Mouse (Mus musculus) kidney, postnatal 0 days (tissue): Measurements from ENCODE around the gene Rin3. TPM values are rescaled to one million over a fixed set of nuclear protein-coding genes. Genes with fewer than 3 reads are reported as not detected.
A peak's percentile ranks its signal among the peaks of the same experiment; 100 is the strongest.

Experiments
- ATAC-seq: fragments of 200-750 bp; cut with Nextera tagmentation; replicated peaks from 2 replicates; pipeline ENCODE4 v1.8.0; 2017; ENCODE audit warnings: low read depth, moderate number of reproducible peaks, moderate TSS enrichment, moderate library complexity; ENCODE audit not compliant: low FRiP score
- DNase-seq: peaks from one replicate; pipeline ENCODE4 v3.0.0-alpha.2; 2016; ENCODE audit warnings: low spot score
- H3K27ac ChIP-seq: fragments of 300-500 bp; sonication (generic); 2 replicates; pipeline ENCODE4 v1.5.1; 2014; ENCODE audit warnings: mild to moderate bottlenecking
- H3K27me3 ChIP-seq: fragments of 300-500 bp; sonication (generic); 2 replicates; pipeline ENCODE4 v1.6.1; 2014; ENCODE audit warnings: low read length, mixed read lengths; ENCODE audit not compliant: insufficient read depth
- H3K36me3 ChIP-seq: fragments of 300-500 bp; sonication (generic); 2 replicates; pipeline ENCODE4 v1.6.1; 2014; ENCODE audit warnings: low read length, mixed read lengths; ENCODE audit not compliant: insufficient read depth
- H3K4me1 ChIP-seq: fragments of 300-500 bp; sonication (generic); replicated peaks from 2 replicates; pipeline ENCODE4 v1.6.1; 2014; ENCODE audit warnings: antibody characterized with exemption, low read length, mixed read lengths; ENCODE audit not compliant: insufficient read depth
- H3K4me2 ChIP-seq: fragments of 300-500 bp; sonication (generic); 2 replicates; pipeline ENCODE4 v1.6.1; 2014; ENCODE audit warnings: mild to moderate bottlenecking, low read length, moderate library complexity, mixed read lengths
- H3K4me3 ChIP-seq: fragments of 300-500 bp; sonication (generic); replicated peaks from 2 replicates; pipeline ENCODE4 v1.5.1; 2014; ENCODE audit warnings: low read depth, low read length
- H3K9ac ChIP-seq: fragments of 300-500 bp; sonication (generic); 2 replicates; pipeline ENCODE4 v1.6.1; 2014; ENCODE audit warnings: low read depth, low read length
- H3K9me3 ChIP-seq: fragments of 300-500 bp; sonication (generic); replicated peaks from 2 replicates; pipeline ENCODE4 v1.6.1; 2016; ENCODE audit warnings: low read length, inconsistent platforms, mixed read lengths
- CTCF ChIP-seq: IDR thresholded peaks from 2 replicates; pipeline ENCODE4 v1.5.1; 2016; ENCODE audit warnings: antibody characterized with exemption, low read depth, mild to moderate bottlenecking, moderate library complexity
- WGBS: fragments of 180-500 bp; shearing (Covaris S2); extraction: QIAGEN DNeasy Blood & Tissue Kit; methylation state at CpG from one replicate; pipeline ENCODE4 v1.1.7; 2014; 5-methylcytosine and 5-hydroxymethylcytosine counted together
- polyA plus RNA-seq: library from polyadenylated mRNA; unstranded; fragments of >200 nt; fragmentation: Nextera tagmentation; extraction: Ambion mirVana; gene quantifications from 2 replicates; pipeline ENCODE4 v1.2.1, GENCODE M21; 2015

Gene Rin3
- polyA plus RNA-seq, 1 experiment from 2014 or later, result 8.8 TPM

DNA sequence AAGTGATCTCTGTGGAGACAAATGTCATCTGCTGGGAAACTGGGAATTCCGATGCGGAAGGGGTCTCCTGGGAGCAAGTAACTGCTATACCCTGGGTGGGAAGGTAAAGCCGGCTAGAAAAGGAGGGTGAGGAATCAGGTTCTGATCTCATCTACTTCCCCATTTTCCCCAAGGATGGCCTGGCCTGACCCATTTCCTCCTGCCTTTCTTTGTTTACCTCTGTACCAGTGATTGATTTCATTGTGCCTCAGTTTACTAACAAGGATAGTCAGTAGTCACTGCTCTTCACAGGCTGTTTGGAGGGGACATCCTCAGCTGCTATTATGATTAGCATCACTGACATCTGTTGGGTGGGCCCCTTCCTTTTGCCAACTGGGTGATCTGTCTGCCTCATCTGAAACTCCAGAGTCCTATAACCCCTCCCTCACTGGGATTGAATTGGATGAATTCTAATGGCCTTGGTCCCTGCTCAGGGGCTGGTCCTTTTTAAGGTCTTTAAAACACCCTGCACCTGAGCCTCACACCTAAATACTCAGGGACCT lies 1.8 kb downstream of the Rin3 start:
- Histone ChIP-seq H3K4me2 (peak overlapping the region; percentile 95), H3K36me3 (no peaks in the 10 kb centered on the region), H3K4me3 (peak overlapping the region; percentile 62; the same call in 1 of the 2 replicates), H3K9me3 (no peaks in the 10 kb centered on the region), H3K4me1 (peaks cover 40% of the 10 kb centered on the region), H3K27me3 (no peaks in the 10 kb centered on the region), H3K27ac (0 out of 2 replicates have a peak overlapping the region, but pooled peaks have one; percentile 31), H3K9ac (no peak overlapping the region)
- no peak for TF ChIP-seq CTCF
- WGBS, result 49% methylated on average over 3 of the region's 3 CpGs
- DNase-seq (no peak), ATAC-seq (no peak)

DNA sequence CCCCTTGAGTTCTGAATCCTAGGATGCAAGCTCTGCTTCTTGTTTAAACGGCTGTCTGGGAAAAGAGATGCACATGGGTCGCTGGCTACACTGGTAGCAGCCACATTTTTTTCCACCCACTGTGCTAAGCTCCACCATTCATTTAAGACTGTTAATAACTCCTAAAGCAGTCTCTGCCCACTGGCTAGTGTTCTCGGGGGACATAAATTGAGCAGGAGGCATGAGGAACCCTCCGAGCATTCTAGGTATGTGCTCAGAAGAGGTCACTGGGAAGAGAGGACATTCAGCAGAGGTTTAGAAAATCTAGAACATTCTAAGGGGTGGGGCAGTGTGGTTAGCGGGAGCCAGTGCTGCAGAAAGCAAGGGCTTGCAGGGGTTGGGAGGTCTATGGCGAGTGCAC lies 2.5 kb downstream of the Rin3 start:
- DNase-seq (no peak), ATAC-seq (no peak)
- Histone ChIP-seq H3K27ac (no peak overlapping the region), H3K9ac (no peak overlapping the region), H3K4me3 (no peak overlapping the region), H3K9me3 (no peaks in the 10 kb centered on the region), H3K4me2 (no peak overlapping the region), H3K27me3 (no peaks in the 10 kb centered on the region), H3K36me3 (no peaks in the 10 kb centered on the region), H3K4me1 (peaks cover 40% of the 10 kb centered on the region)
- WGBS, result 67% methylated on average over 6 of the region's 6 CpGs
- no peak for TF ChIP-seq CTCF

DNA sequence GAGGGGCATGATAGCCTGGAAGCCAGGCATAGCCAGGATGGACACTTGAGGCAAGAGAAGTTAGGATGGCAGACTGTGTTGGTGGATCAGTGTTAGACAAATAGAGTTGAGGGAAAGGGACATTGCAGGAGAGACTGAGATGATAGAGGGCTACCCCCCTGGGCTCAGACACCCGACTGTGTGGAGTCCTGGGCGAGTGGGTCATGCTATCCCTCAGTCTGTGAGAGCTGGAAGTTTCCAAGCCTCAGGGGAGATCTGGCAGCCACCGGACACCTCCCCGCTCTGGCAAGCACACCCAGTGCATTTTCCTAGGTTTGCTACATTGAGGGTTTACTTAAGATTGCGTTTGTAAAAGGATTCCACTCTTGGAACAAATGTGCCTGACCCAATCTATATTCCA lies 2.9 kb downstream of the Rin3 start:
- no peak overlapping the region for H3K27ac ChIP-seq
- H3K4me3 ChIP-seq, result no peak overlapping the region
- no peak for TF ChIP-seq CTCF
- H3K9me3 ChIP-seq, result no peaks in the 10 kb centered on the region
- DNase-seq, result no peak
- 64% methylated on average over 5 of the region's 5 CpGs for WGBS
- ATAC-seq, result no peak
- peaks cover 40% of the 10 kb centered on the region for H3K4me1 ChIP-seq
- H3K27me3 ChIP-seq, result no peaks in the 10 kb centered on the region
- no peaks in the 10 kb centered on the region for H3K36me3 ChIP-seq
- no peak overlapping the region for H3K9ac ChIP-seq
- no peak overlapping the region for H3K4me2 ChIP-seq

DNA sequence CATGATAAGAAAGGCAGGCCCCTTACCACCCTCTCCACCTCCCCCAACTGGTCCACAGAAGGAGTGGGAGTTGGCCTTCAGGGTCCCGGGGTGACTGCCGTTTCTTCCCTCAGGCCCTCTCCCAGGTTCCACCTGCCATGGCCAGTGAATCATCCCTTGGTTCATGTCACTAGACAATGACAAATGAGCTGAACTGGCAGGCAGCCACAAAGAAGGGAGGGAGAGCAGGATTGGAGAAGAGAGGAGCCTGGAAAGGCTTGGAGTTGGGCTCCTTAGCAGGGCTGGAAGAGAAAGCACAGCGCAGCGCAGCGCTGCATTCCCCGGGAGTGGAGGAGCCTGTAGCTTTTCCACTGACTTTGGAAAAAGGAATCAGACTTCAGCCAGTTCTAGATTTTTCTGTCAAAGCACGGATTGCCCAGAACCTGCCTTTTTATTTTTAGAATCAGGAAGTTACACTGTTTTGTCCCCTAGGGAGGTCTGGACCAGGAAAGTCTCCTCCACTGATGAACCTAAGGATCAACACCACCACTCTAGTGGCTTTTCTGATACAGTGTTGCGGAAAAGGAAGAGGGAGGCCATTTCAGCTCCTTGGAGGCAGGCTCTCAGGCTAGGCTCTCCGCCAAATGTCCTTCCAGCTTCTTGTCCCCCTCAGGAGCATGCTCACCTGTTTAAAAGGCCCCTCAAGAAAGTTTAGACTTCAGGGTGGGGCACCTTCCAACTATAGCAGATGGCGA lies 4.0 kb downstream of the Rin3 start:
- H3K4me2 ChIP-seq, result peak overlapping the region; percentile 32; the same call in 1 of the 2 replicates
- H3K4me3 ChIP-seq, result no peak overlapping the region
- peaks cover 43% of the 10 kb centered on the region for H3K4me1 ChIP-seq
- peak; percentile 79 for DNase-seq
- no peak; the same call in 1 of the 2 replicates for ATAC-seq
- no peak for TF ChIP-seq CTCF
- no peak overlapping the region for H3K9ac ChIP-seq
- H3K36me3 ChIP-seq, result no peaks in the 10 kb centered on the region
- no peaks in the 10 kb centered on the region for H3K9me3 ChIP-seq
- 37% methylated on average over 10 of the region's 10 CpGs for WGBS
- peak overlapping the region; percentile 43 for H3K27ac ChIP-seq
- H3K27me3 ChIP-seq, result no peaks in the 10 kb centered on the region

DNA sequence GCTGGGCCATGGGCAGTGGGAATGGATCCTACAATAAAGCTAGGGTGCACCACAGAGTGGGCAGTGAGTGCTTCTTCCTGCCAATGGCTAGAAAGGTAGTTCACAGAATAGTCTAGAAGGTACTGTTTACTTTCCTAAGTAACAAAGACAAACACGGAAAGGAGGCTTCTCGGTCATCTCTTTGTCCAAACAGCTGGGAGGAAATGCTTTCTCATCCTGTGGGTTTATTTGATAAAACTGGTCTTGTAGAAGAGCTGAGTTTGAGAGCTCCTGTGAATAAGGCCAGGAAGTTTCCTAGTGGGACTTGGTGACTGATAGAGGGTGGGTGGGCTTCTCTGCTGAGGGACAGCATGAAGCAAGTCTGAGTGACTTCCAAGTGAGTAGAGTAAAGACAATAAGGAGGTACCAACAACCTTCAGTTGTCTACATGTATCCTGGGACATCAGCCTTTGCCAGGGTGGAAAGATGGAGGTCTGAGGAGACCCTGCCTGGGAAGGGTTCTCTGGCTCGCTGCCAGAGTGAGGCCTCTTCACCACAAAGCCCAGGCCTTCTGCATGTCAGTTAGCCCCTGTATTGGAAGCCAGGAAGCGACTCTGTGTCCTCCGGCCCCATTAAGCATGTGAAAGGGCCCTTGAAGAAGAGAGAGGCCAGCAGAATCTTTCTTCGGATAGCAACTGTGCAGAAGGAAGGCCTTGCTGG lies 5.2 kb downstream of the Rin3 start:
- H3K4me3 ChIP-seq, result no peak overlapping the region
- H3K4me2 ChIP-seq, result no peak overlapping the region
- no peak for TF ChIP-seq CTCF
- ATAC-seq (no peak), DNase-seq (no peak)
- H3K9me3 ChIP-seq, result no peaks in the 10 kb centered on the region
- peaks cover 50% of the 10 kb centered on the region for H3K4me1 ChIP-seq
- no peaks in the 10 kb centered on the region for H3K27me3 ChIP-seq
- H3K36me3 ChIP-seq, result no peaks in the 10 kb centered on the region
- no peak overlapping the region for H3K27ac ChIP-seq
- WGBS, result 76% methylated on average over 6 of the region's 6 CpGs
- no peak overlapping the region for H3K9ac ChIP-seq

DNA sequence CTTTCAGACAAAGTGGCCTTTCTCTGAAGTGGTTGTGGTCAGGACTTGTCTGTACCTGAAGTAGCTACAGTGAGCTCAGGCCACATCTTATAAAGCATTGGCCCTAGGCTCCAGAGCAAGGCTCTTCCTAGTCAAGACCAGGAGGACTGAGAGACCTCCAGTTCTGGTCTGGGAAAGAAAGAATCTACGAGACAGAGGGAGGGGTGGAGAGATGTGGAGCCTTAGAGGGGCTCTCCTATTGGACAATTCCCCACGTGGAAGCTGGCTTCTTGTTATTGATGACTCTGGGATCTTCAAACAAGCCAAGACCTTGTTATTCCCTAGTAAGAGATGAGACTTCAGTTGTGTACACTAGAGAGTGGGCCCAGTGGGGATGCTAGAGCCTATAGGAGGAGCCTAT lies 6.0 kb downstream of the Rin3 start:
- H3K9me3 ChIP-seq, result no peaks in the 10 kb centered on the region
- TF ChIP-seq CTCF, result no peak
- H3K4me2 ChIP-seq, result no peak overlapping the region
- no peak overlapping the region for H3K9ac ChIP-seq
- no peaks in the 10 kb centered on the region for H3K27me3 ChIP-seq
- H3K4me1 ChIP-seq, result peaks cover 45% of the 10 kb centered on the region
- DNase-seq (no peak), ATAC-seq (no peak)
- no peak overlapping the region for H3K4me3 ChIP-seq
- no peaks in the 10 kb centered on the region for H3K36me3 ChIP-seq
- WGBS, result 58% methylated on average over 2 of the region's 2 CpGs
- no peak overlapping the region for H3K27ac ChIP-seq
